Mouse (Mus musculus) kidney, adult 2 months (tissue): ENCODE measurements at regions not wholly inside any gene's neighbourhood (a gene's known extent, or its start where the extent isn't known, plus 50 kb on each side); places are given as distances from the start of the nearest gene placed in this dataset.

Experiments
- DNase-seq: peaks from one replicate; pipeline ENCODE4 v3.0.0; 2021
- H3K27ac ChIP-seq: fragments of 200-500 bp; 2 replicates; pipeline ENCODE4 v1.5.1; 2012; ENCODE audit warnings: low read depth, low read length, control low read depth, inconsistent platforms; ENCODE audit not compliant: insufficient read depth
- H3K27me3 ChIP-seq: fragments of 200-500 bp; replicated peaks from 2 replicates; pipeline ENCODE4 v1.6.1; 2012; ENCODE audit warnings: mild to moderate bottlenecking, moderate library complexity, low read length, inconsistent platforms; ENCODE audit not compliant: control insufficient read depth, insufficient read depth
- H3K36me3 ChIP-seq: fragments of 200-500 bp; 2 replicates; pipeline ENCODE4 v1.6.1; 2012; ENCODE audit warnings: mild to moderate bottlenecking, moderate library complexity, low read length, inconsistent platforms; ENCODE audit not compliant: control insufficient read depth, insufficient read depth
- H3K4me1 ChIP-seq: fragments of 200-500 bp; 2 replicates; pipeline ENCODE4 v1.6.1; 2011; ENCODE audit warnings: low read length; ENCODE audit not compliant: control insufficient read depth, insufficient read depth
- H3K4me3 ChIP-seq: fragments of 200-500 bp; 2 replicates; pipeline ENCODE4 v1.5.1; 2011; ENCODE audit warnings: mild to moderate bottlenecking, low read depth, low read length, control low read depth; ENCODE audit not compliant: insufficient read depth
- CTCF ChIP-seq: fragments of 200-500 bp; conservative IDR thresholded peaks from 2 replicates; pipeline ENCODE4 v1.5.1; 2011; ENCODE audit warnings: low read depth, mild to moderate bottlenecking, control low read depth, low read length, moderate library complexity, mixed read lengths; ENCODE audit not compliant: insufficient read depth, insufficient read length
- POLR2A ChIP-seq: fragments of 200-500 bp; IDR thresholded peaks from one replicate; pipeline ENCODE4 v1.6.1; 2011; ENCODE audit warnings: low read depth, low read length, control low read depth
- WGBS: fragments of 180-500 bp; shearing (Covaris S2); methylation state at CpG from one replicate; pipeline ENCODE4 v1.1.7; 2018; 5-methylcytosine and 5-hydroxymethylcytosine counted together

DNA sequence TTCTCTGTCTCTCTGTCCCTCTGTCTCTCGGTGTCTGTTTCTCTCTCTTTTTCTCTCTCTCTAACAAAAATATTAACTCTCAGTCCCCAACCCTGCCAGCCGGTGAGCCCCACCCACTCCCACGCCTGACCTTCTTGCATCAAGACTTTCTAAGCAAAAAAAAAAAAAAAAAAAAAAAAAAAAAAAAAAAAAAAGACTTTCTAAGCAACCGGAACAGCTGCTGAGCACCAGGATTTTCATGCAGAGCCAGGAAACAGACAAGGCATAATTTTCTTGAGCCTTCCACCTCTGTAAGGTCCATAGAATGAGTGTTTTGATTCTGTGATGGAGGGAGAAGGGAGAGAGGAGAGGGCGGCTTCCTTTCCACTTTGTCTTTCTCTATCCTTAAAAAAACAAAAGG, 128.0 kb downstream of the Gm5426 start:
- no peaks in the 10 kb centered on the region for H3K27me3 ChIP-seq
- no peak overlapping the region for H3K27ac ChIP-seq
- TF ChIP-seq CTCF (no peak), POLR2A (no peak)
- WGBS = 24% methylated on average over 5 of the region's 5 CpGs
- no peak overlapping the region for H3K4me3 ChIP-seq
- peaks cover 3% of the 10 kb centered on the region; the same call in 1 of the 2 replicates for H3K4me1 ChIP-seq
- DNase-seq = no peak
- no peaks in the 10 kb centered on the region for H3K36me3 ChIP-seq

- DNase-seq = no peak
- Histone ChIP-seq H3K4me1 (peaks cover 3% of the 10 kb centered on the region; the same call in 1 of the 2 replicates), H3K4me3 (no peak overlapping the region), H3K27ac (no peak overlapping the region), H3K27me3 (no peaks in the 10 kb centered on the region), H3K36me3 (no peaks in the 10 kb centered on the region)
- whole genome bisulfite sequencing = 81% methylated on average over 4 of the region's 4 CpGs
- no peak for TF ChIP-seq CTCF
Measured at GRCm38 (mm10) chr10:96264866-96265265, 128.5 kb downstream of the Gm5426 start.

DNA sequence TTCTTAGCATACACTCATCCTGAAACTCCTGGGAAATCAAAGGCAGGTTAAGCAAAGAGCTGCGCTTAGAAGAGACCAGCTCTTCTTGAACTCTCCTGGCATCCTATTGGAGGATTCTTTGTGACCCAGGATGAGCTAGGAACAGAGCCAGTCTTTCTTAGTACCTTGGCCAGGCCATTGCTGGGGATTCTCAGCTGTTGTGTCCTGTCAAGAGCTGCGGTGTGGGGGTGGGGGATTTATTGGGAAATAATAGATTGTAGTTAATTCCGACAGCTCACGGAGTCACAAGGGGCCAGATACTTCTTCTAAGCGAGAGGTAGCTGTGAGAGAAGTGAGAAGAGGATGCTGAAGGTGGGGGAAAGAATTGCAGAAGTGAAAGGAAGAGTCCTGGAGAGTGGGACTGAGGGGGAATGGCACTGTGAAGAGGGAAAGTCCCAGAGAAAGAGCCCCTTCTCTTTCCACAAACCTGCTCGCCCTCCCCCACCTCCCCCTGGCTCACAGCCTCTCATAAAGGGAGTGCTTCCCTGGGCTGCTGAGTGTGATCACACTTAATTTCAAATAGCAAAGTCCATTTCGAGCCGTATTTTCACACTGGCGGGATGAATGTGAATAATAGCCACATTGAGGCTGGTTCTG, 129.8 kb downstream of the Gm5426 start:
- TF ChIP-seq CTCF = no peak
- no peak for TF ChIP-seq POLR2A
- no peaks in the 10 kb centered on the region for H3K27me3 ChIP-seq
- H3K4me3 ChIP-seq = no peak overlapping the region
- WGBS = 75% methylated on average over 9 of the region's 9 CpGs
- H3K36me3 ChIP-seq = no peaks in the 10 kb centered on the region
- DNase-seq = no peak
- no peak overlapping the region for H3K27ac ChIP-seq
- peaks cover 3% of the 10 kb centered on the region; the same call in 1 of the 2 replicates for H3K4me1 ChIP-seq

DNA sequence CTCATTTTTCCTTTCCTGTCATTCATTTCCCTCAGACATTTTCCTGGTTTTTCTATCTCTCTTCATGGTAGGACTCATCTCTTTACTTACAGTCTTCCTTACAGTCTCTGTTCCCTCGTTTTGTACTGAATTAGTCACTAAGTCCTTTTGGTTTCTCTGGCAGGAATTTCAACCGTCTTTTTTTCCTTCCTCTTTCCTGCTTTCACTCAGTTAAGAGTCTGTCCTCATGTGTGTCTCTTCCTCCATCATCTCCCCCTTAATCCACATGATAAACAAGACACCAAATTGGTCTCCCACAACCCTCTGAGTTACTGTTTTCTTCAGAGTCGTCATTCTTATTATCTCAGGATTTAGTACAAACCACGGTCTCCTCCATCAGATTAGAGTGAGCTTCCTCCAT, 131.2 kb downstream of the Gm5426 start:
- 82% methylated on average over 4 of the region's 4 CpGs for WGBS
- Histone ChIP-seq H3K27me3 (no peaks in the 10 kb centered on the region), H3K4me3 (no peak overlapping the region), H3K36me3 (no peaks in the 10 kb centered on the region), H3K27ac (no peak overlapping the region), H3K4me1 (peaks cover 3% of the 10 kb centered on the region; the same call in 1 of the 2 replicates)
- DNase-seq = no peak
- TF ChIP-seq POLR2A (no peak), CTCF (no peak)

- Histone ChIP-seq H3K27ac (no peak overlapping the region), H3K4me1 (no peaks in the 10 kb centered on the region), H3K4me3 (no peak overlapping the region), H3K36me3 (no peaks in the 10 kb centered on the region), H3K27me3 (no peaks in the 10 kb centered on the region)
- WGBS = 81% methylated on average over 7 of the region's 7 CpGs
- DNase-seq = peak; percentile 33
- TF ChIP-seq CTCF (no peak), POLR2A (no peak)
Measured at GRCm38 (mm10) chr10:96273607-96274365, 137.4 kb downstream of the Gm5426 start.

GRCm38 (mm10) chr10:96280149-96280548, 143.7 kb downstream of the Gm5426 start:
- Histone ChIP-seq H3K27me3 (no peaks in the 10 kb centered on the region), H3K27ac (no peak overlapping the region), H3K36me3 (no peaks in the 10 kb centered on the region), H3K4me3 (no peak overlapping the region), H3K4me1 (no peaks in the 10 kb centered on the region)
- 86% methylated on average over 6 of the region's 6 CpGs for WGBS
- no peak for DNase-seq
- no peak for TF ChIP-seq POLR2A
- TF ChIP-seq CTCF = no peak

- 83% methylated on average over 10 of the region's 10 CpGs for WGBS
- Histone ChIP-seq H3K4me1 (no peaks in the 10 kb centered on the region), H3K4me3 (no peak overlapping the region), H3K27me3 (no peaks in the 10 kb centered on the region; the same call in 1 of the 2 replicates), H3K36me3 (no peaks in the 10 kb centered on the region), H3K27ac (no peak overlapping the region)
- TF ChIP-seq POLR2A = no peak
- TF ChIP-seq CTCF = no peak
- DNase-seq = no peak
Measured at GRCm38 (mm10) chr10:96285407-96286093, 149.1 kb downstream of the Gm5426 start.
